Mouse (Mus musculus): ENCODE measurements around the gene Mettl15. TPM values are rescaled to one million over a fixed set of nuclear protein-coding genes. Genes with fewer than 3 reads are reported as not detected.

Mettl15 gene
- polyA plus RNA-seq, 1 experiment from 2014 or later, result 19.1 TPM

GRCm38 (mm10) chr2:109280272-109280599 lies 312 bp downstream of the Mettl15 start:
- Histone ChIP-seq H3K9me3 (replicated peaks; ENCODE audit: control insufficient read depth, low read length) (no peaks in the 10 kb centered on the region), H3K27ac (ENCODE audit: low read length) (peak overlapping the region; percentile 78), H3K36me3 (ENCODE audit: control insufficient read depth, insufficient read depth) (no peaks in the 10 kb centered on the region), H3K27me3 (ENCODE audit: control insufficient read depth, insufficient read depth, low read length) (no peaks in the 10 kb centered on the region), H3K4me3 (ENCODE audit: low read length) (peak overlapping the region; percentile 93), H3K4me2 (ENCODE audit: low read depth, low read length) (peak overlapping the region; percentile 76), H3K4me1 (ENCODE audit: control insufficient read depth, insufficient read depth, low read length) (peaks cover 14% of the 10 kb centered on the region), H3K9ac (ENCODE audit: low read length) (peak overlapping the region; percentile 84)
- ATAC-seq (replicated peaks; ENCODE audit: extremely low read depth, insufficient read depth, low FRiP score), result no peak
- WGBS, result 9% methylated on average over 4 of the region's 4 CpGs

- peak overlapping the region; percentile 78 for H3K4me3 ChIP-seq (ENCODE audit: low read length)
- H3K4me1 ChIP-seq (ENCODE audit: control insufficient read depth, insufficient read depth, low read length), result peaks cover 14% of the 10 kb centered on the region
- peak; percentile 35; the same call in 1 of the 2 replicates for ATAC-seq (replicated peaks; ENCODE audit: extremely low read depth, insufficient read depth, low FRiP score)
- peak overlapping the region; percentile 60 for H3K4me2 ChIP-seq (ENCODE audit: low read depth, low read length)
- H3K36me3 ChIP-seq (ENCODE audit: control insufficient read depth, insufficient read depth), result no peaks in the 10 kb centered on the region
- no peaks in the 10 kb centered on the region for H3K9me3 ChIP-seq (replicated peaks; ENCODE audit: control insufficient read depth, low read length)
- H3K27ac ChIP-seq (ENCODE audit: low read length), result peak overlapping the region; percentile 1
- no peaks in the 10 kb centered on the region for H3K27me3 ChIP-seq (ENCODE audit: control insufficient read depth, insufficient read depth, low read length)
- peak overlapping the region; percentile 82 for H3K9ac ChIP-seq (ENCODE audit: low read length)
- WGBS, result 0% methylated on average over 16 of the region's 16 CpGs
These were observed 2.5 kb downstream of the Mettl15 start for GRCm38 (mm10) chr2:109278036-109278435.

GRCm38 (mm10) chr2:109277593-109277992 lies 3.0 kb downstream of the Mettl15 start:
- Histone ChIP-seq H3K27me3 (ENCODE audit: control insufficient read depth, insufficient read depth, low read length) (no peaks in the 10 kb centered on the region), H3K9me3 (replicated peaks; ENCODE audit: control insufficient read depth, low read length) (no peaks in the 10 kb centered on the region), H3K4me1 (ENCODE audit: control insufficient read depth, insufficient read depth, low read length) (peaks cover 14% of the 10 kb centered on the region), H3K36me3 (ENCODE audit: control insufficient read depth, insufficient read depth) (no peaks in the 10 kb centered on the region), H3K4me3 (ENCODE audit: low read length) (peak overlapping the region; percentile 78), H3K4me2 (ENCODE audit: low read depth, low read length) (peak overlapping the region; percentile 60), H3K9ac (ENCODE audit: low read length) (peak overlapping the region; percentile 82), H3K27ac (ENCODE audit: low read length) (peak overlapping the region; percentile 1)
- 6% methylated on average over 7 of the region's 7 CpGs for WGBS
- no peak for ATAC-seq (replicated peaks; ENCODE audit: extremely low read depth, insufficient read depth, low FRiP score)

- no peak for ATAC-seq (replicated peaks; ENCODE audit: extremely low read depth, insufficient read depth, low FRiP score)
- Histone ChIP-seq H3K27ac (ENCODE audit: low read length) (no peak overlapping the region), H3K27me3 (ENCODE audit: control insufficient read depth, insufficient read depth, low read length) (no peaks in the 10 kb centered on the region), H3K4me2 (ENCODE audit: low read depth, low read length) (no peak overlapping the region), H3K4me3 (ENCODE audit: low read length) (no peak overlapping the region), H3K4me1 (ENCODE audit: control insufficient read depth, insufficient read depth, low read length) (0 out of 2 replicates have a peak, but pooled peaks cover 2% of the 10 kb centered on the region), H3K9ac (ENCODE audit: low read length) (no peak overlapping the region), H3K9me3 (replicated peaks; ENCODE audit: control insufficient read depth, low read length) (no peaks in the 10 kb centered on the region), H3K36me3 (ENCODE audit: control insufficient read depth, insufficient read depth) (no peaks in the 10 kb centered on the region)
- 86% methylated on average over 1 of the region's 1 CpGs for WGBS
These were observed 7.5 kb downstream of the Mettl15 start for GRCm38 (mm10) chr2:109273098-109273497.

- Histone ChIP-seq H3K27ac (ENCODE audit: low read length) (no peak overlapping the region), H3K4me3 (ENCODE audit: low read length) (no peak overlapping the region), H3K27me3 (ENCODE audit: control insufficient read depth, insufficient read depth, low read length) (no peaks in the 10 kb centered on the region), H3K4me1 (ENCODE audit: control insufficient read depth, insufficient read depth, low read length) (no peaks in the 10 kb centered on the region), H3K36me3 (ENCODE audit: control insufficient read depth, insufficient read depth) (no peaks in the 10 kb centered on the region), H3K4me2 (ENCODE audit: low read depth, low read length) (no peak overlapping the region), H3K9ac (ENCODE audit: low read length) (no peak overlapping the region), H3K9me3 (replicated peaks; ENCODE audit: control insufficient read depth, low read length) (no peaks in the 10 kb centered on the region)
- WGBS, result 87% methylated on average over 1 of the region's 1 CpGs
- ATAC-seq (replicated peaks; ENCODE audit: extremely low read depth, insufficient read depth, low FRiP score), result no peak
These were observed 17.8 kb downstream of the Mettl15 start for GRCm38 (mm10) chr2:109262779-109263178.

GRCm38 (mm10) chr2:109241947-109242346 lies 38.6 kb downstream of the Mettl15 start:
- H3K9me3 ChIP-seq (replicated peaks; ENCODE audit: control insufficient read depth, low read length), result no peaks in the 10 kb centered on the region
- no peaks in the 10 kb centered on the region for H3K36me3 ChIP-seq (ENCODE audit: control insufficient read depth, insufficient read depth)
- H3K4me1 ChIP-seq (ENCODE audit: control insufficient read depth, insufficient read depth, low read length), result no peaks in the 10 kb centered on the region
- no peak for ATAC-seq (replicated peaks; ENCODE audit: extremely low read depth, insufficient read depth, low FRiP score)
- H3K9ac ChIP-seq (ENCODE audit: low read length), result no peak overlapping the region
- no peak overlapping the region for H3K27ac ChIP-seq (ENCODE audit: low read length)
- H3K4me3 ChIP-seq (ENCODE audit: low read length), result no peak overlapping the region
- H3K27me3 ChIP-seq (ENCODE audit: control insufficient read depth, insufficient read depth, low read length), result no peaks in the 10 kb centered on the region
- 53% methylated on average over 3 of the region's 3 CpGs for WGBS
- no peak overlapping the region for H3K4me2 ChIP-seq (ENCODE audit: low read depth, low read length)

- ATAC-seq (replicated peaks; ENCODE audit: extremely low read depth, insufficient read depth, low FRiP score), result no peak
- 78% methylated on average over 1 of the region's 1 CpGs for WGBS
- H3K4me1 ChIP-seq (ENCODE audit: control insufficient read depth, insufficient read depth, low read length), result no peaks in the 10 kb centered on the region
- H3K9ac ChIP-seq (ENCODE audit: low read length), result no peak overlapping the region
- H3K27me3 ChIP-seq (ENCODE audit: control insufficient read depth, insufficient read depth, low read length), result no peaks in the 10 kb centered on the region
- H3K4me3 ChIP-seq (ENCODE audit: low read length), result no peak overlapping the region
- H3K36me3 ChIP-seq (ENCODE audit: control insufficient read depth, insufficient read depth), result no peaks in the 10 kb centered on the region
- no peak overlapping the region for H3K4me2 ChIP-seq (ENCODE audit: low read depth, low read length)
- no peaks in the 10 kb centered on the region for H3K9me3 ChIP-seq (replicated peaks; ENCODE audit: control insufficient read depth, low read length)
- H3K27ac ChIP-seq (ENCODE audit: low read length), result no peak overlapping the region
These were observed 44.8 kb downstream of the Mettl15 start for GRCm38 (mm10) chr2:109235741-109236140.

GRCm38 (mm10) chr2:109233876-109234275 lies 46.7 kb downstream of the Mettl15 start:
- no peaks in the 10 kb centered on the region for H3K4me1 ChIP-seq (ENCODE audit: control insufficient read depth, insufficient read depth, low read length)

GRCm38 (mm10) chr2:109230443-109230842 lies 50.1 kb downstream of the Mettl15 start:
- Histone ChIP-seq H3K4me2 (ENCODE audit: low read depth, low read length) (no peak overlapping the region), H3K9ac (ENCODE audit: low read length) (no peak overlapping the region), H3K36me3 (ENCODE audit: control insufficient read depth, insufficient read depth) (no peaks in the 10 kb centered on the region), H3K4me1 (ENCODE audit: control insufficient read depth, insufficient read depth, low read length) (no peaks in the 10 kb centered on the region), H3K9me3 (replicated peaks; ENCODE audit: control insufficient read depth, low read length) (no peaks in the 10 kb centered on the region), H3K27ac (ENCODE audit: low read length) (no peak overlapping the region), H3K4me3 (ENCODE audit: low read length) (no peak overlapping the region), H3K27me3 (ENCODE audit: control insufficient read depth, insufficient read depth, low read length) (no peaks in the 10 kb centered on the region)
- no peak for ATAC-seq (replicated peaks; ENCODE audit: extremely low read depth, insufficient read depth, low FRiP score)

More at GRCm38 (mm10) chr2:109233876-109234275, 46.7 kb downstream of the Mettl15 start:
- no peak for ATAC-seq (replicated peaks; ENCODE audit: extremely low read depth, insufficient read depth, low FRiP score)
- no peaks in the 10 kb centered on the region for H3K9me3 ChIP-seq (replicated peaks; ENCODE audit: control insufficient read depth, low read length)
- H3K36me3 ChIP-seq (ENCODE audit: control insufficient read depth, insufficient read depth), result no peaks in the 10 kb centered on the region
- no peak overlapping the region for H3K4me3 ChIP-seq (ENCODE audit: low read length)
- H3K27me3 ChIP-seq (ENCODE audit: control insufficient read depth, insufficient read depth, low read length), result no peaks in the 10 kb centered on the region
- H3K4me2 ChIP-seq (ENCODE audit: low read depth, low read length), result no peak overlapping the region
- H3K27ac ChIP-seq (ENCODE audit: low read length), result no peak overlapping the region
- 80% methylated on average over 4 of the region's 4 CpGs for WGBS
- H3K9ac ChIP-seq (ENCODE audit: low read length), result no peak overlapping the region

- H3K4me3 ChIP-seq (ENCODE audit: low read length), result no peak overlapping the region
- H3K9me3 ChIP-seq (replicated peaks; ENCODE audit: control insufficient read depth, low read length), result no peaks in the 10 kb centered on the region
- ATAC-seq (replicated peaks; ENCODE audit: extremely low read depth, insufficient read depth, low FRiP score), result no peak
- no peak overlapping the region for H3K27ac ChIP-seq (ENCODE audit: low read length)
- no peak overlapping the region for H3K9ac ChIP-seq (ENCODE audit: low read length)
- H3K27me3 ChIP-seq (ENCODE audit: control insufficient read depth, insufficient read depth, low read length), result no peaks in the 10 kb centered on the region
- no peaks in the 10 kb centered on the region for H3K36me3 ChIP-seq (ENCODE audit: control insufficient read depth, insufficient read depth)
- no peak overlapping the region for H3K4me2 ChIP-seq (ENCODE audit: low read depth, low read length)
- 74% methylated on average over 3 of the region's 3 CpGs for WGBS
- no peaks in the 10 kb centered on the region for H3K4me1 ChIP-seq (ENCODE audit: control insufficient read depth, insufficient read depth, low read length)
These were observed 53.4 kb downstream of the Mettl15 start for GRCm38 (mm10) chr2:109227196-109227595.

Data from heart, embryonic 16.5 days (tissue).